Mouse (Mus musculus) embryo, embryonic 10 days (tissue): Measurements from ENCODE around the gene Med14.

Source experiments
- DNase-seq: peaks from one replicate; pipeline ENCODE4 v3.0.0-alpha.2; 2015; ENCODE audit warnings: low spot score

Gene Med14

DNA sequence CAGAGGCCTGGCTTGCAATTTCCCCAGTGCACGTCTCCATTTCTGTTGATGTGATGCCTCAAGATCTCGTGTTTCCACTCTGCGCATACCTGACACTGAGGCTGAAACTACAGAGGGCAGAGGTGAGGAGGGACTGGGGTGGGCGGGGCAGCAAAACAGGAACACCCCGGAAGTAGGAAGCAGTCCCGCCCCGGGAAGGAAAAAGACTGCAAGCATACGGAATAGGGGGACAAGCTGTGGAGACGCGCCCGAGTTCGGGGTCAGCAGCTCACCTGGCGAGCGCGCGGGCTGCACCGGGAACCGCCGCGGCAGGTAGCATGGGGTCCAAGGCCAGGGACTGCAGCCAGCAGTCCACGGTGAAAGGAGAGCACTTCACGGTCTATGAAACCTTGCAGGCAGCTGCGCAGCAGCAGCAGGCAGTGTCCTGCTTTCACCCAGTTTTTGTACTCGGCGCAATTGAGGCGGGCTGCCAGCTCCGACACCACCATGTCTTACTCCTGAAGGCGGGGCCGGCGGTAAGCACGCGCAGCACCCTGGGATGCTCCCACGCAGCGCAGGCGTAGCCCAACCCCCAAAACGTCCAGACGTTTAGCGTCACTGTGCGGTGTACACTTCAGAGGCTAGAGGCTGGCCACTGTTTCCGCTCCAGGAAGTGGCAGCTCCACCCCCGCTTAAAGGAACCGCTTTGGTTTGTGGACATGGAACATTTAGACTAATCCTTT, 88.7 kb downstream of the Med14 start, which contains the start of gene 1810030O07Rik:
Gene 1810030O07Rik, minus strand, starts transcription at position 615 of the 722 bp plus-strand sequence.
- DNase-seq: peak; percentile 93

GRCm38 (mm10) chrX:12653879-12654278, 108.0 kb downstream of the Med14 start:
- no peak for DNase-seq

DNA sequence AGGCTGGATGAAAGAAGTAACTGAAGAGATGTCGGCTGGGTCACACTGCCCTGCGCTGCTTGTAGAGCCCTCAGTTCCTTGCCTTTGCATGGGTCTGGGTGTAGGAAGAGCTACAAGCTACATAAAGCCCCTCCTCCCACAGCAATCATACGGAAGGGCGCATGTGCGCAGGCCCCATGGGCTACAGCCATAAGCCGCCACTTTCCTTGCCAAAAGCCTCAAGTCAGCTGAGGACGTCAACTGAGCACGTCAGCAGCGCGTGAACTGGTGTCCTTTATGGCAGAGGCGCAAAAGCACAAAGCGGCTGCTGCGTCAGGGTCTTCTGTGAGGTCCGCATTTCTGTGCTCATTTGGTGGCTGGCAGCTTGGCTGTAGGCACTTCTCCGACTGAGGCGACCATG, 110.0 kb downstream of the Med14 start:
- DNase-seq: no peak

- no peak for DNase-seq
These were observed 116.2 kb downstream of the Med14 start for GRCm38 (mm10) chrX:12645531-12646304.

DNA sequence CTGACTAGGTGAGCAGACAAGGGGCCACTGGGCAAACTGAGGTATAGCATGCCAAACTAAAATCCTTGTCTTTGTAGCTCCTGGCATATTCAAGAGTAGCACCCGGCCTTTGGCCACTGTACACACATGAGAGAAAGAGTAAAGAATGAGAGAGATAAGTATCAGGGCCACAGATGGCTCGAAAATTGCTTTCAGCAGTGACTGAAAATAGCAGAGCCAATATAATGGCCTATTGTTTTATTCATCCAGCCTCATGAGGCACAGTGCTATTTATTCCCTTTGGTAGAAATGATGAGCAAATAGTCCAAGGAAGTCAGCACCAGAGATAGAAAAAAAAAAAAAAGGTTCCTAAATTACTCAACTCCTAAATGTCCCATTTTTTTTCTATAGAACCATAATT, 116.9 kb downstream of the Med14 start:
- no peak for DNase-seq
